Mouse (Mus musculus) T-helper 17 cell (primary cell): ENCODE results near the gene Atp1a3.

Experiments used
- in situ Hi-C, 2 experiments: fragments of 300-600 bp; cut with MboI, MseI; formaldehyde crosslinking; loops; 1 replicate in 1 of 2; 2 replicates in 1 of 2; pipeline ENCODE4 v1.15.1; 2025; ENCODE audit warnings: high pct_unique_total_duplicates in 2 of 2

Atp1a3 gene

GRCm38 (mm10) chr7:24967966-24968365, 37.8 kb downstream of the Atp1a3 start:
- in situ Hi-C loops: loop anchor here (5.0 to 25.0 kb wide), 2 partner anchors 151 to 881 kb away; partner anchors contain the start of gene Zfp180 (in 1 of the 2)

DNA sequence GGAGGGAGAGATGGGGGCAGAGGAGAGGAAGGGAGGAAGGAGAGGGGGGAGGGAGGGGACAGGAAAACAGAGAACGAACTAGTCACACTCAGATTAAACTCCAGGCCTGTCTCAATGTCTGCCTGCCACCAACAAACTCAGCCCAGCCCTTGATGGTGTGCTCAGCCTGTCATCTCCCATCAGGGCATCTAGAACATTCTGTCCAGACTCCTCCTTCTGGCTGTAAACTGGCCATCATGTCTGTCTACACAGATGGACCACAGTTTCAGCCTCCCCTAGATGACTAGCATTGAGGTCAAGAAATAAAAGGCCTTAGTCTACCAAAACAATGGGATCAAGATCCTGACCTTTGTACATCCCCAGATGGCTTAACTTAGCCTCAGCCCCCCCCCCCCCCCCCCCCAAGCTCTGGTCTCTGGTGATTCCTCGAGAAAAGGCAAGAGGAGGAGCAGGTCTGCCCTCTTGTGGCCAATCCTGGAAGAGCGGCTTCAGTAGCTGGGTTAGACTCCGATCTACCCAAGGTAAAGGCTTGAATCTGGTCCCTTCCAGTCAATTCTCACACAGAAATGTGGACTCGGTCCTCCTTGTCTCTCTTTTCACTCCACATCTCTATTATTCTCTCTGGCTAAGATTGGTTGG, 40.7 kb downstream of the Atp1a3 start:
- in situ Hi-C loops: loop anchor here (5.0 to 25.0 kb wide), 2 partner anchors 148 to 878 kb away; partner anchors contain the start of gene Zfp180 (in 1 of the 2)

DNA sequence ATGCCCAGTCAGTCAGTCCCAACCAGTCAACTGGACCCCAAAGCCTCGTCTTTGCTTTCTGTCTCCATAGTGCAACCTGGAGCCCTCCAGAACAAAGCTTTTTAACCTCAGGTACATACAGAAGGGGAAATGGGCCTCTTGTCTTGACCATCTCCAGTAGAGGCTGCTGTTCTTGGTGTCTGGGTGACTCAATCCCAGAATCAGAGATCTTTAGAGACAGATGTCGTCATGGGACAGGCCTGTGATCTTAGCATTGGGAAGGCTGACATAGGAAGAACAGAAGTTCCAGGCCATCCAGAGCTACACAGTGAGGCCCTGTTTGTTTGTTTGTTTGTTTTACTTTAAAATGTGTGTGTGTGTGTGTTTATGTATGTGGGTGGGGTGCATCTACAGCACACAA, 41.5 kb downstream of the Atp1a3 start:
- in situ Hi-C loops: loop anchor here in 1 of 2 experiments (25.0 kb wide), 1 partner anchor 877 kb away; the partner anchor contains the start of gene Zfp180

DNA sequence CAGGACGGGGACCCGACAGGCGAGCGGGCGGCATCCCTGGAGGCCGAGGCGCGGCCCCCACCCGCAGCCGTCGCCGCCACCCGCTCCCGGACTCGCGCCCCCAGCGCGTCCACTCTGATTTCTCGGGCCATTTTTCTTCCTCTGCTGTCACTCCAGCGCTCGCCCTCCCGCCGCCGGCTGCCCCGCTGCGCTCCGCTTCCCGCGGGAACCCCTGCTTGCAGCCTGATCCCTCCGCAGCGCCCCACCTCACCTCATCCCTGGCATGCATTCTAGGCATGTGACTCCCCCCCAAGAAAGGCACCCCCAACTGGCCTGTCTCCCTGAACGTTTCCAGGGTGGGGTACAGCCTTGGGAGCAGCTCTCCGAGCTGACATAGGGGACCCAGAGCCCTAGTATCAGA, 50.5 kb downstream of the Atp1a3 start:
- in situ Hi-C loops: loop anchor here in 1 of 2 experiments (25.0 kb wide), 1 partner anchor 868 kb away; the partner anchor contains the start of gene Zfp180

- in situ Hi-C loops: loop anchor here (5.0 to 25.0 kb wide), 2 partner anchors 47 to 867 kb away; partner anchors contain the start of gene Zfp180 (in 1 of the 2)
These were observed 51.3 kb downstream of the Atp1a3 start for GRCm38 (mm10) chr7:24954450-24954849.

DNA sequence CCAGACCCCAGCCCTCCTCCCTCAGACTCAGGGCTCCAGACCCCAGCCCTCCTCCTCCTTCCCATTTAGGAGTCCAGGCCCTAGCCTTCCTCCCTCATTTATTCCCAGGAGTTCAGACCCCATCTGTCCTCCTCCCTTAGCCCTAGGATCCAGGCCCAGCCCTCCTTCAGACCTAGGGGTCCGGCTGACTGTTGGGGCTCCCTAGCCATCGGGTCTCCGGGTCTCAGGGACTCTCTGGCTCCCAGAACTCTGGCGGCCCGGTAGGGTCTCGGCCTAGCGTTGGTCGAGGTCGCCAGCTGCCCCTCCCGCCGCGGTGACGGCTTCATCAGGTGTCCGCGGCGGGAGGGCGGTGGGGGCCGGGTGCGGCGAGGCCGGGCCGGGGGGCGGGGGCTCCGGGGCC, 51.8 kb downstream of the Atp1a3 start:
- in situ Hi-C loops: loop anchor here (5.0 to 25.0 kb wide), 2 partner anchors 47 to 867 kb away; partner anchors contain the start of gene Zfp180 (in 1 of the 2)

DNA sequence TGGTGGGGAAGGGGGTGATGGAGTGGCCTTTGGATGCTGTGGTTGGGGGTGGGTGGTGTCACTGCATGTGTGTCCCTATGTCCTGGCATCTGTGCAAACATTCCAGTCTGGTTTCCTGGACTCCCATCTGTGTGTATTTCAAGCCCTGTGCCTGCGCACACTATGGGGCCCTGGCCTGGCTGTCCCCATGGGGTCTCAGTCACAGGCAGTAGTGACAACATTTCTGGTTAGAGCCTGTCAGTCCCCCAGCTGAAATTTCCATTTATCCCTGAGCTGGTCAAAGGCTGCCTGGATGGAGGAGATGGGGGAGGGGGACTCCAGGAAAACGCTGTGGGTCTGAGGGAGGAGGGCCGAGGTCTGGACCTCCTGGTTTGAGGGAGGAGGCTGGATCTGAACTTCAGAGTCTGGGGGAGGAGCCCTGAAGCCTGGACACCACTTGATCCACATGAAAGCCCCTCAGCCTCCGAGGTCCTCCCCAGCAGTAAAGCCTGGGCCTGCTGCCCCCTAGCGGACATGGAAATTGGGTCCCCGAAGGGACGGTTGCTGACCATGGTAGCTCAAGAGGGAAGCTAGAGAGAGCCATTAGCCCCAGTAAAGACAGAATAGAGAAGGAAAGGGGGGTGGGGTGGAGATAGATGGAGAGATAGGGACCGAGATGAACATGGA, 55.7 kb downstream of the Atp1a3 start:
- in situ Hi-C loops: loop anchor here (5.0 to 25.0 kb wide), 2 partner anchors 43 to 863 kb away; partner anchors contain the start of gene Zfp180 (in 1 of the 2)

DNA sequence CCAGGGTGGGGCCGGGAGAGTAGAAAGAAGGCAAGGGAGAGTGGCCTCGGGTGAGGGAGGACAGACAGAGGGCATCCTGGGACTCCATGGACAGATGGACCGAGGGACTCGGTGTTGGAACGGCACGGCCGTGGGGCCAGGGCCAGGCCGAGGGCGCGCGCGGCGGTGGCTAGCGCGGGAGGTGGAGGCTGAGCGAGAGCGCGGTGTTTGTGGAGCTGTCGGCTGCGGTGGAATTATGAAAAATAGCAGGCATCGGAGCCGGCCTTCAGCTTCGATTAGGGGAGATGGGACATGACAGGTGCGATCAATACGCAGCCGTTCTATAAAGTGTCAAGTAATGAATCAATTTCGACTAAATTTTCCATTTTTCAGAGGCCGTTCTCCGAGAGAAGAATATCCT, 57.0 kb downstream of the Atp1a3 start:
- in situ Hi-C loops: no loop called here

DNA sequence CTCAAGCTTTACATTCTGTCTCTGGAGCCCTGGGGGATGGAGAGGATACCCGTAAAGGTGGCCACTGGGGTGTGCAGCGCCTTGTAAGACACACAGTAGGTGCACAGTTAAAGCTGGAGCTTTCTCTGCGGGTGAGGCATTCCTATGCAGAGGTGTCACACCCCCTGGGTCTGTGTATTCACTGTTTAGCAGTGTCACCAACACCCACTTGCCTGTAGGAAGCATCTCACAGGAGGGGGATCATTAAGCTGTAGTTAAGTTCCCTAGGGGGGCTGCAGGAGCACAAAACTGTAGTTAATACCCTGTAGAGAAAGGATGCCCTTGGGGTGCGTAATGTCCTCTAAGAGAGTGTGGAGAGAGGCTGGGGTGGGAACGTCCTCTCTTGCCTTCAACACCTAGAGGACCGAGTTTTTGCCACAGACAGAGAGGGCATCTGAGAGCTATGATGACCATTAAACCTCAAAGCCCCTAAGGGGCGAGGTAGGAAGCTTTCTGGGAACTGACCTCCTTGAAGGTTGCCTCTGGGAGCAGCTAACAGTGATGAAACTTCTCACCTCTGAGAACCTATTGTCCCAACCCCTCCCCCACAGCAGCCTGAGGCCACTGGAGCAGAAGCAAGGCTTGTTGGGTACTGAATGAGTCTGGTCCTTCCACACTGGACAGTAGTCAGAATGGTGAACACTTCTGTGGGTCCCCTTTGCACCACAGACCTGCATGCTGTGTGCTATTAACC, 58.3 kb downstream of the Atp1a3 start:
- in situ Hi-C loops: no loop called here

GRCm38 (mm10) chr7:24944257-24944950, 61.4 kb downstream of the Atp1a3 start, which contains the start of gene Gm4881:
Gene Gm4881, minus strand, starts transcription at chr7:24944494.
- in situ Hi-C loops: no loop called here

DNA sequence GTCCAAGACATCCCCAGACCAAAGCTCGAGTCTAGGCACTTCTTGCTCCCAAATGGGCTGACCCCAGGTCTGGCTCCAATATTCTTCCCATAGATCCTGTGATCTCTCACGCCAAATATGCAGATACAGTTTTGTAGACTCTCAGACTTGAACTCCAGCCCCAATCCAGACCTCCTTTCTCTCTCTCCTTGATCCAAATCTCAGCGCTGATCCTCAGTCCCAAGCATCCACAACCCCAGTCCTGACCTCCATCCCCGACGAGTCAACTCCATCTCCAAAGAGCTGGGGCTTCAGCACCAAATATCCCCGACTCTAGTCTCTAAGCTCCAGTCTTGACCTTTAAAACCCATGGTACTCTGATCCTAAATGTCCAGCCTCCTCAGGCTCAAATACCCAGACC, 62.1 kb downstream of the Atp1a3 start:
- in situ Hi-C loops: no loop called here

DNA sequence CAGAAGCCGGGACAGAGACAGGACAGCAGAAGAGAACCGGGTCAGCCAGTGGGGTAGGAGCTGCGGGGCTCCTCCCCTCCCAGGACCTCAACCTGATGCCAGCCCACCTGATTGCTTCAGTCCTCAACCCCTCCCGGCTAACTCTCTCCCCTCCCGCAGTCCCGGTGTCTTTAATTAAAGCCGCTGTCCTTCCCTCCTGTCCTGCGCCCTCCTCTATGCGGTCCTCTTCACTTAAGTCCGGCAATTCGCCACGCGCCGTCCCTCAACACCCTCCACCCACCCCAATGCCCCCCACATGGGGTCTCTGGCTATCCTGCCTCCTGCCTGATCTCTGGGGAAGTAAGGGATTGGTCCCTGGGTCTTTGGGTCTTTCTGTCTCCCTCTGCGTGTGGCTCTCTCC, 74.1 kb downstream of the Atp1a3 start:
- in situ Hi-C loops: no loop called here

GRCm38 (mm10) chr7:24930475-24930874, 75.3 kb downstream of the Atp1a3 start:
- in situ Hi-C loops: no loop called here
